Mouse (Mus musculus): ENCODE measurements around the gene Gstz1. TPM values are rescaled to one million over a fixed set of nuclear protein-coding genes. Genes with fewer than 3 reads are reported as not detected.
A peak's percentile ranks its signal among the peaks of the same experiment; 100 is the strongest.
"Not testable (repeated sequence)": the region's sequence is repeated elsewhere in the genome, so short reads cannot be mapped to it uniquely, and the experiment has no call there.

Gstz1 gene
- total RNA-seq, 2 experiments from 2014 or later, result 41.5 to 41.7 TPM

GRCm38 (mm10) chr12:87149471-87149870 lies 2.5 kb downstream of the Gstz1 start:
- DNase-seq, result no peak
- intact Hi-C loops (cut with DNase I; ENCODE audit: low total_unique reads), result no loop called here

DNA sequence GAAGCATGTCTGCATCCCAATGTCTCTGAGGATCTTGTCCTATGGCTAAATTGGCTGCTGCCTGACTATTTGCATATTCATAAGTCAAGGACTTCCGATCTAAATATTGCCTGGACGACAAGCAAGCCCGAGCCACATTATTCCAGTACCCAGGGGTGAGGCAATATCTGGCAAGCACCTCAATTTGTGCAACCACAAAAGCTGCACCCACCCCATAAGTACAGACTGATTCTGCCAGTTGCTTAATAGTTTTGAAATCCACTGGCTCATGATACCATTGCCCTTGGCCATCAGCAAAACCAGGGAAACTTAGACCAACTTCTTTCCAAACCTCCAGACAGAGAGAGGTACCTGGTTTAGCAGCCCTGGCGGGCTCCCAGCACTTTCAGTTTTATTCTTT lies 7.5 kb downstream of the Gstz1 start:
- intact Hi-C loops (cut with DNase I; ENCODE audit: low total_unique reads); DNase-seq: not testable (repeated sequence)

- no peak for DNase-seq
- intact Hi-C loops (cut with DNase I; ENCODE audit: low total_unique reads), result no loop called here
Measured at GRCm38 (mm10) chr12:87157361-87157760, 10.4 kb downstream of the Gstz1 start.

DNA sequence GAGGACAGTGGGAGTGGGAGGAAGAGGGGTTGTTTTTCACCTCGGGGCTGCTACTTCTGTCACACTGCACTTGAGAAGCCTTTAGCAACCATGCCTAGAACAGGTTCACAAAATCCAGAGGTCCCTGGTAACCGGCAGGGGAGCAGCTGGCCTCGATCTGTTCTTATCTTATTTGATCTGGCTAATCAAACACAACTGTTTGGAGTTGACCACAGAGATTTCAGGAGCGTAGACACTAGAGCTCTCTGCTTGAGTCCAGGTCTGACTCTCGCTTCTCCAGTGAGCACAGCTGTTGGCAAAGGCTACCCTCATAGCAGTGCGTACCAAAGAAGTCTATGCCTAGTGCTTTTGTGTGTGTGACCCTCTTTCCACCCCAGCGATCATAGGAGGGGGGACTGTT lies 11.1 kb downstream of the Gstz1 start:
- DNase-seq, result no peak
- intact Hi-C loops (cut with DNase I; ENCODE audit: low total_unique reads), result no loop called here

DNA sequence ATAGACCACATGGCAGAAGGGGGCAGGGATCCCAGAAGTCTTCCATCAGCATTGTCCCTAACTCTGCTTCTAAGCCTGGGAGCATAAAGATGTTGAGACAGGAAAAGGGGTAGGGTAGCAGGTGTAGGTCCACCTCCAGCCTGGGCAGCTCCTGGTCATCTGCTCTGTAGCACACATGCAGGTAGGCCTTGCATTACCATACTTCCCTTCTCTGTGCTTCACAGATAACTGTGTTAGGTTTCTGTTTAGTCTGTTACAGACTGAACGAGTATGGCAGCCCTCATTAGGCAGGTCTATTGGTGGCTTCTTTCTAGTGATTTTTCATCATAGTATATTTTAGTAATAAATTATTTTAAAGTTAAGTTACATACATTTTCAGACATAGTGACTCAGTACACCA lies 13.3 kb downstream of the Gstz1 start:
- DNase-seq, result no peak
- intact Hi-C loops (cut with DNase I; ENCODE audit: low total_unique reads), result no loop called here

- intact Hi-C loops (cut with DNase I; ENCODE audit: low total_unique reads), result no loop called here
- DNase-seq, result no peak
Measured at GRCm38 (mm10) chr12:87160815-87161214, 13.8 kb downstream of the Gstz1 start.

DNA sequence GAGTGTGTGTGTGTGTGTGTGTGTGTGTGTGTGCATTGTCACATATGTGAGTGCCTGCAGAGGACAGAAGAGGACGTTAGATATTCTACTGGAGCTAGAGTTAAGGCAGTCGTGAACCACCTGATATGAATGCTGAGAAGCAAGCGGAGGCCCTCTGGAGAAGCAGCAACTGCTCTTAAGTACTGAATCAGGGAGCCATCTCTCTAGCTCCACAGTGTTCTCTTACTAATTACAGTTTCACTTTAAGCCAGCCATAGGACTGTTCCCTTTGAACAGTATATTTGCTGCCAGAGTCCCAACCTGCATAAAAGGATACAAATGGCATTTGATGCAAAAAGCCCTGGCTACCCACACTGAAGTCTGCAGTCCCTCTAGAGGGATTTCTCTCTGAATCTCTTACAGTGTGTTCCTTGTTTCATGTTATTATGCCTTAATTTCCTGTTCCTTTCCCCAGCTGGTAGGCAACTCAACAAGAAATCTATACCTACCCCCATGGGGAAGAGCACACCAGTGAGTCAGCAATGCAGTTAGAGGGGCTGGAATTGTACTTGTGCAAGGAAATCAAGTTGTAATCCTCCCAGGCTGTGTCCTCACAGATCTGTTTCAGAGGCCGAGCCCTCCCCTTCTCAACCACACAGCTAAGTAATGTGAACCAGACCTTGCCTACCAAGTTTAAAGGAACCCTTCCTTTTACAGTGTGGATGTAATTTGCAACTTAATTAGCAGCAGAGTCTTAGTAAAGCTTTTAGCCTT lies 28.4 kb downstream of the Gstz1 start:
- no peak for DNase-seq
- intact Hi-C loops (cut with DNase I; ENCODE audit: low total_unique reads), result no loop called here

GRCm38 (mm10) chr12:87177631-87178030 lies 30.7 kb downstream of the Gstz1 start:
- DNase-seq, result no peak
- intact Hi-C loops (cut with DNase I; ENCODE audit: low total_unique reads), result no loop called here

DNA sequence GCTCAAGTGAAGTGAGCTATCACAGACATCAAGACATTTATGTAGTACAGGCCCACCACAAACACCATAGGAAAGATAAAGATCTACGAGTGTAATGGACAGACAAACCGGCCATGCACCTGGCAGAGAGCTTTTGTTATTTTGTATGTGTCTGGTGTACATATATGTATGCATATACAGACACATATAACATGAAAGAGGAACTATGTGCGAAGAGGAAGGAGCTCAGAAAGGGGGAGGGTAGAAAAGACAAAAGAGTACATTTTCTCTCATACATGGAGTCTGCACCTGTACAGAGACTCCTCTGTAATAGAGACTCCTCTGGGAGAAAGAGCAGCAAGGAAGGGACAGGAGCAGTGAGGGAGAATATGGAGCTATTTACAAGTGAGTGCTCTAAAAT lies 46.0 kb downstream of the Gstz1 start:
- DNase-seq, result no peak
- intact Hi-C loops (cut with DNase I; ENCODE audit: low total_unique reads), result no loop called here

DNA sequence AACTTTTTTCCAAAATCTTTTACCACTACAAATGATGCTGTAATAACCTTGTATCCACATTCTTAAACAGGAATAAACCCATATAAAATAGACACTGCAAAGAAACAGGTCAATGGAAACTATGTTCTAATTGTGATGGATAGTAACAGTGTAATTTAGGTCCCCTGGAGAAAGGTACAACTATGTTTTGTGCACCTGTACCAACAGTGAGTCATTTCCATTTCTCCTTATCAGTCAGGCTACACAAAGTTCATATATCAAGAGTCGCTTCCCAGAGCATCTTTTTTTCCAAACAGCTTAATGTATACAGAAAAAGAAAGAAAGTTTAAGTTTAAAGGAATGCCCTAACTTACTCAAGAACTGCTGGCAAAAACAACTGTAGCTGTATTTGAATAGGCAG lies 48.1 kb downstream of the Gstz1 start:
- intact Hi-C loops (cut with DNase I; ENCODE audit: low total_unique reads), result no loop called here
- no peak for DNase-seq

DNA sequence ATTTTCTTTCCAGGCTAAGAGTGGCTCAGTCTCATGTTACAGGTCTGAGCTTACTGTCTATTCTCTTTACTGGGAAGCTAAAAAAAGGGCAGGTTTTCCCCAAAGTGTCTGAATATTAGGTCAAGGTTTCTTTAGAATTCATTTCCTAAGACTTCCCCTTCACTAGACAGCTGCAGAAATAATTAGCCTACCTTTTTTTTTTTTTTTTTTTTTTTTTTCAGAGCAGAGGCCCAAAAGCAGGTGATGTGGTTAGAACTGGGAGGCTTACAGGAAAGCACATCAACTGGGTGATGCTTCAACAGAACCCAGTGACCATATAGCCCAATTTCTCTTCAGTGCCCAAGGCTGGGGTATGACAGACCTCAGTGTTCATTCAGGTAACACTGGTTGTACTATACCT lies 49.3 kb downstream of the Gstz1 start:
- intact Hi-C loops (cut with DNase I; ENCODE audit: low total_unique reads), result no loop called here
- DNase-seq, result no peak

DNA sequence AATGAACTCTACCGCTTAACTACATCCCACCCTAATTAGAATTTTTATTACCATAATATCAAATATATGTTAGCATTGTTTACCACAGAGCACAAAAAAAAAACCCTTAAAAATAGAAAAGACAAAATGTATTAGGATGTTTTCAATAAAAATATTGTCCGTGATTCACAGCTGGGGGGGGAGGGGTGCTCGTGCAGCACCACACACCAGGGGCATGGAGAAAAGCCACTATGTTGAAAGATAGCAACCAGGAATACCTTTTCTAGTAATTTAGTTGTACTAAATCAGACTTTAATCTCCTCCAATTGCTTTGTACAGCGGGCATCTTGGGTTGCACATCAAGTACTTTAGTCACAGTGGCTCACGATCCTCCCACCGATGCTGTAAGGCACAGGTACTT lies 51.8 kb downstream of the Gstz1 start:
- intact Hi-C loops (cut with DNase I; ENCODE audit: low total_unique reads), result no loop called here
- no peak for DNase-seq

GRCm38 (mm10) chr12:87199206-87199972 lies 52.4 kb downstream of the Gstz1 start, which contains the start of gene Samd15:
Gene Samd15, plus strand, starts transcription at chr12:87199723.
- DNase-seq, result peak; percentile 37
- intact Hi-C loops (cut with DNase I; ENCODE audit: low total_unique reads), result no loop called here

DNA sequence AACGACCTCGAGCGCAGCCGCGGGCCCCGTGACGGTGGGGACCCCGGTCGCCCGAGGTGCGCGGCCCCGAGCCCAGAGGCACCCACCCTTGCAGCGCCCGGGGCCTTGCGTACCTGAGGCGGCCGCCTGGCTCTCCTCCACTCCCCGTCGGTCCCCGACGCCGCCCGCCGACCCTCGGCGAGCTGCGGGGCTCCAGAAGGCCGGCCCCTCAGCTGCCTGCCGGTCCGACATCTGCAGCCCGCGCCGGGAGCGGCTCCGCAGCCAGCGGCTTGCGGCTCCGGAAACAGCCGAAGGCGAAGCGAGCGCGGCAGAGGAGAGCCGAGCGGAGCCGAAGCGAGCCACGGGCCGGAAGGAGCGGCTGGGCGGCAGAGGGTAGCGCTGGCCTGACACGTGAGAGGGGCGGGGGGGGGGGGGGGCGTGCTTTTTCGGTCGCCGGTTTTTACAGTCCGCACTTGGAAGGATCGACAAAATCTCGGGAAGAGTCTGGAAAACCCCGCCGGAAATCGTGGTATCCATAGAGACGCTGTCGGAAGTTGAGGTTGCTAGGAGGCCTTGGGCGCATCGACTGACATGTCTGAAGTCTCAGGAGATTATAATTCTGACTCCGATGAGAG lies 53.1 kb downstream of the Gstz1 start, which contains the start of gene Tmed8:
Gene Tmed8, minus strand, starts transcription at position 482 of the 614 bp plus-strand sequence.
- intact Hi-C loops (cut with DNase I; ENCODE audit: low total_unique reads), result no loop called here
- peak; percentile 77 for DNase-seq

GRCm38 (mm10) chr12:87201694-87202093 lies 54.7 kb downstream of the Gstz1 start:
- DNase-seq, result no peak
- intact Hi-C loops (cut with DNase I; ENCODE audit: low total_unique reads), result no loop called here

DNA sequence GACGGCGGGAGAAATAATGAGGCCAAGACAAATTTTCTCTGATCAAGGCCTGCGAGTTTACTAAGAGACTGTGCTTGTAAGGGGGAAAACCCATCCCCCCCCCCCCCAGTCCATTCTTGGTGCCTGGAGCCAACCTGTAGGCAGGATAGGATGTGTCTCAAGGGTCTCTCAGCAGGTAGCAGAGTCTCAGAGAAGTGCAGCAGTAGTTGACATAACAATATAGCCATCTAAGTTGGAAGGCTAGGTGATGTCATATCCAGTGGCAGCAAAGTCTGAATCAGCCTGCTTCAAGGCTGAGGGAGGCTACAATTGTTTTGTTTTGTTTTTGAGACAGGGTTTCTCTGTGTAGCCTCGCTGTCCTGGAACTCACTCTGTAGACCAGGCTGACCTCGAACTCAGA lies 58.8 kb downstream of the Gstz1 start:
- DNase-seq; intact Hi-C loops (cut with DNase I; ENCODE audit: low total_unique reads): not testable (repeated sequence)

GRCm38 (mm10) chr12:87212844-87213606 lies 66.1 kb downstream of the Gstz1 start:
- intact Hi-C loops (cut with DNase I; ENCODE audit: low total_unique reads), result no loop called here

More at GRCm38 (mm10) chr12:87212844-87213606, 66.1 kb downstream of the Gstz1 start:
- DNase-seq, result no peak
